Mouse (Mus musculus) hindbrain, embryonic 12.5 days (tissue): Measurements from ENCODE around the gene Ctdnep1. TPM values are rescaled to one million over a fixed set of nuclear protein-coding genes. Genes with fewer than 3 reads are reported as not detected.
"Not testable (repeated sequence)": the region's sequence is repeated elsewhere in the genome, so short reads cannot be mapped to it uniquely, and the experiment has no call there.

Experiments used
- ATAC-seq: fragments of 200-750 bp; cut with Nextera tagmentation; 2 replicates; pipeline ENCODE4 v1.8.0; 2017; ENCODE audit warnings: moderate TSS enrichment; ENCODE audit not compliant: low FRiP score
- H3K27ac ChIP-seq: fragments of 300-500 bp; sonication (generic); 2 replicates; pipeline ENCODE4 v1.5.1; 2016; ENCODE audit warnings: mild to moderate bottlenecking
- H3K27me3 ChIP-seq: fragments of 300-500 bp; sonication (generic); 2 replicates; pipeline ENCODE4 v1.6.1; 2016; ENCODE audit warnings: mild to moderate bottlenecking
- H3K36me3 ChIP-seq: fragments of 300-500 bp; sonication (generic); 2 replicates; pipeline ENCODE4 v1.6.1; 2016; ENCODE audit warnings: mild to moderate bottlenecking
- H3K4me1 ChIP-seq: fragments of 300-500 bp; sonication (generic); 2 replicates; pipeline ENCODE4 v1.6.1; 2016
- H3K4me2 ChIP-seq: fragments of 300-500 bp; sonication (generic); replicated peaks from 2 replicates; pipeline ENCODE4 v1.6.1; 2016; ENCODE audit warnings: mild to moderate bottlenecking
- H3K4me3 ChIP-seq: fragments of 300-500 bp; sonication (generic); 2 replicates; pipeline ENCODE4 v1.5.1; 2016; ENCODE audit warnings: mild to moderate bottlenecking
- H3K9ac ChIP-seq: fragments of 300-500 bp; sonication (generic); 2 replicates; pipeline ENCODE4 v1.6.1; 2016; ENCODE audit warnings: mild to moderate bottlenecking, moderate library complexity
- H3K9me3 ChIP-seq: fragments of 300-500 bp; sonication (generic); replicated peaks from 2 replicates; pipeline ENCODE4 v1.6.1; 2016; ENCODE audit warnings: mild to moderate bottlenecking
- WGBS: fragments of 180-500 bp; shearing (Covaris S2); methylation state at CpG from one replicate; pipeline ENCODE4 v1.1.7; 2016; 5-methylcytosine and 5-hydroxymethylcytosine counted together
- polyA plus RNA-seq: library from polyadenylated mRNA; unstranded; fragments of >200 nt; fragmentation: Nextera tagmentation; extraction: Ambion mirVana; gene quantifications from 2 replicates; pipeline ENCODE4 v1.2.1, GENCODE M21; 2016

The Ctdnep1 gene
- polyA plus RNA-seq, 1 experiment from 2014 or later, result 26.1 TPM

GRCm38 (mm10) chr11:69955618-69956017 is 25.3 kb upstream of the Ctdnep1 start:
- peaks cover 23% of the 10 kb centered on the region for H3K27me3 ChIP-seq
- not testable (repeated sequence) for H3K9ac ChIP-seq, H3K36me3 ChIP-seq, H3K27ac ChIP-seq, H3K4me1 ChIP-seq, H3K4me2 ChIP-seq, H3K4me3 ChIP-seq, ATAC-seq, H3K9me3 ChIP-seq
- WGBS, result 85% methylated on average over 4 of the region's 4 CpGs

DNA sequence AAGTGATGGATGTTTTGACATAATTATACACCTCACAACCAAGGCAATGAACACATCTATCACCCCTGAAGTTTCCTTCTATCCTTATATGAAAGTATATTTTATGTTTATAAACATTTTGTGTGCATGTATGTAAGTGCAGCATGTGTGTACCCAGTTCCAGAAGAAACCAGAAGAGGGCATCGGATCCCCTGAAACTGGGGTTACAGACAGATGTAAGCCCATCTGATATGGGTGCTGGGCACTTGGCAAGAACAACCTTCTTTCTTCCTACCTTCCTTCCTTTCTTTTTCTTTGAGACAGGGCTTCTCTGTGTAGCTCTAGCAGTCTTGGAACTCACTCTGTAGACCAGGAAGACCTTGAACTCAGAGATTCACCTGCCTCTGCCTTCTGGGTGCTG is 24.7 kb upstream of the Ctdnep1 start:
- Histone ChIP-seq H3K27me3 (peaks cover 29% of the 10 kb centered on the region), H3K4me3 (no peak overlapping the region), H3K4me2 (no peak overlapping the region), H3K9me3 (no peaks in the 10 kb centered on the region), H3K9ac (no peak overlapping the region), H3K27ac (no peak overlapping the region), H3K36me3 (no peaks in the 10 kb centered on the region), H3K4me1 (no peaks in the 10 kb centered on the region)
- ATAC-seq, result no peak
- 81% methylated on average over 1 of the region's 1 CpGs for WGBS

- Histone ChIP-seq H3K4me2 (no peak overlapping the region), H3K36me3 (no peaks in the 10 kb centered on the region), H3K27ac (no peak overlapping the region), H3K9me3 (no peaks in the 10 kb centered on the region), H3K27me3 (peaks cover 60% of the 10 kb centered on the region), H3K9ac (no peak overlapping the region), H3K4me3 (no peak overlapping the region), H3K4me1 (peaks cover 3% of the 10 kb centered on the region; the same call in 1 of the 2 replicates)
- ATAC-seq, result no peak
- 22% methylated on average over 5 of the region's 5 CpGs for WGBS
Measured at GRCm38 (mm10) chr11:69960616-69961015, 20.3 kb upstream of the Ctdnep1 start.

GRCm38 (mm10) chr11:69961841-69962240 is 19.1 kb upstream of the Ctdnep1 start:
- H3K27me3 ChIP-seq, result peaks cover 73% of the 10 kb centered on the region
- no peaks in the 10 kb centered on the region for H3K9me3 ChIP-seq
- 49% methylated on average over 5 of the region's 5 CpGs for WGBS
- no peak overlapping the region for H3K4me3 ChIP-seq
- H3K9ac ChIP-seq, result no peak overlapping the region
- H3K4me1 ChIP-seq, result peaks cover 11% of the 10 kb centered on the region
- H3K36me3 ChIP-seq, result no peaks in the 10 kb centered on the region
- no peak for ATAC-seq
- no peak overlapping the region for H3K4me2 ChIP-seq
- no peak overlapping the region for H3K27ac ChIP-seq

GRCm38 (mm10) chr11:69964650-69965270 is 16.2 kb upstream of the Ctdnep1 start, which contains the start of gene Cldn7:
TSS of gene Cldn7 (plus strand) at chr11:69964779.
- Histone ChIP-seq H3K9ac (no peak within 1 kb of the TSS), H3K27me3 (peaks cover 88% of the 10 kb centered on the region), H3K4me3 (peak within 1 kb of the TSS; percentile 21), H3K27ac (no peak within 1 kb of the TSS), H3K4me1 (peaks cover 12% of the 10 kb centered on the region), H3K36me3 (peaks cover 19% of the 10 kb centered on the region), H3K9me3 (no peaks in the 10 kb centered on the region), H3K4me2 (peak within 1 kb of the TSS; percentile 22; the same call in 1 of the 2 replicates)
- no peak for ATAC-seq
- WGBS, result 11% methylated on average over 24 of the region's 24 CpGs

DNA sequence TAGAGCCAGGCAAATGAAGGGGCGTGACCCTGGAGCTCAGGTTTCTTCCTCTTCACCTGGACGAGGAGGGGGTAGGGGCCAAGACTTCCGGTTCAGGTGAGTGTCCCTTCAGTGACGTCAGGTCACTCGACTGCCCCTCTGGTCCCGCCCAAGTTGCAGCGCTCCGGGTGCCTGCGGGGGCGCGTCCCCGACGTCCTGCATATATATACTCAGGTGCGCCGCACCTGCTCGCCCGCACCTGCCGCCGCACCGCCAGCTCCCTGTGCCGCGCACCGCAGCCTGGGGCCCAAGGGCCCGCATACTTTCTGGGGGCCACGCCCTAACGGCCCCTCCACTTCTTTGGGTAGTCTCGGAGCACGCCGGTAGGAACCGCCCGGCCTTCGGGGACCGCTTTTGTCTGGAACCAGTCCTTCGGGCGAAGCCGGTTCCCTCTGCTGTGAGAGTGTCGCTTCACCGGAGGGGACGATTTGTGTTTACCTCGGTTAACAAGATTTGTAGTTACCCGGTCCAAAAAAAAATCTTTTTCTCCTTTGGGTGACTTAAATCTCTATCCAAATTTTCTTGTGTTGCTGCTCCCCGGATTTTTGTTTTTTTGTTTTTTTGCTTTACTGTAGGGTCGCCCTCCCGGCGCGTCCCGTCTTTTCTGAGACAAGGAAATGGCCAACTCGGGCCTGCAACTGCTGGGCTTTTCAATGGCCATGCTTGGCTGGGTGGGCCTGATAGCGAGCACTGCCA is 15.5 kb upstream of the Ctdnep1 start:
- peaks cover 12% of the 10 kb centered on the region for H3K4me1 ChIP-seq
- no peak for ATAC-seq
- no peak overlapping the region; the same call in 1 of the 2 replicates for H3K9ac ChIP-seq
- H3K4me2 ChIP-seq, result peak overlapping the region; percentile 41
- WGBS, result 3% methylated on average over 49 of the region's 49 CpGs
- peaks cover 25% of the 10 kb centered on the region for H3K36me3 ChIP-seq
- H3K27ac ChIP-seq, result no peak overlapping the region
- H3K9me3 ChIP-seq, result no peaks in the 10 kb centered on the region
- peak overlapping the region; percentile 29 for H3K4me3 ChIP-seq
- H3K27me3 ChIP-seq, result peaks cover 84% of the 10 kb centered on the region

GRCm38 (mm10) chr11:69966006-69966859 is 14.7 kb upstream of the Ctdnep1 start:
- Histone ChIP-seq H3K4me2 (peak overlapping the region; percentile 41), H3K36me3 (peaks cover 26% of the 10 kb centered on the region), H3K27ac (no peak overlapping the region), H3K9me3 (no peaks in the 10 kb centered on the region), H3K9ac (peak overlapping the region; percentile 47), H3K4me1 (peaks cover 12% of the 10 kb centered on the region), H3K27me3 (peaks cover 76% of the 10 kb centered on the region), H3K4me3 (peak overlapping the region; percentile 29)
- 1% methylated on average over 59 of the region's 59 CpGs for WGBS
- peak; percentile 46; the same call in 1 of the 2 replicates for ATAC-seq

DNA sequence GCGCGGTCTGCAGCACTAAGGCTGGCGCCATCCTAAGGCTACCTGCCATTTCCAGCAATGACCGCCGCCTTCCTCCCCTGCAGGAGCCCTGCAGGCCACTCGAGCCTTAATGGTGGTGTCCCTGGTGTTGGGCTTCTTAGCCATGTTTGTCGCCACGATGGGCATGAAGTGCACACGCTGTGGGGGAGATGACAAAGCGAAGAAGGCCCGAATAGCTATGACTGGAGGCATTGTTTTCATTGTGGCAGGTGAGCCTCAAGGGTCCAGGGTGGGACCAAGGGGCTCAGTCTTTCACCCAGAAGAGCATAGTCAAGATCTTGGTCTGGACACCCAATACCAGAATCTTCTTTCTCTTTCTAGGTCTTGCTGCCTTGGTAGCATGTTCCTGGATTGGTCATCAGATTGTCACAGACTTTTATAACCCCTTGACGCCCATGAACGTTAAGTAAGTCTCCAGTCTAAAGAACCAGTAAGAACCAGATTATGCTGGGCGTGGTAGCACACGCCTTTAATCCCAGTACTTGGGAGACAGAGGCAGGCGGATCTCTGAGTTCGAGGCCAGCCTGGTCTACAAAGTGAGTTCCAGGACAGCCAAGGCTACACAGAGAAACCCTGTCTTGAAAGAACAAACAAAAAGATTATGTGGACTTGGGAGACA is 14.0 kb upstream of the Ctdnep1 start:
- H3K9ac ChIP-seq, result peak overlapping the region; percentile 47; the same call in 1 of the 2 replicates
- no peak for ATAC-seq

GRCm38 (mm10) chr11:69968793-69969192 is 12.2 kb upstream of the Ctdnep1 start:
- peaks cover 51% of the 10 kb centered on the region for H3K27me3 ChIP-seq
- H3K9ac ChIP-seq, result no peak overlapping the region
- no peaks in the 10 kb centered on the region for H3K9me3 ChIP-seq
- H3K4me1 ChIP-seq, result peaks cover 12% of the 10 kb centered on the region
- no peak for ATAC-seq
- H3K36me3 ChIP-seq, result peaks cover 38% of the 10 kb centered on the region
- no peak overlapping the region for H3K27ac ChIP-seq
- WGBS, result 89% methylated on average over 4 of the region's 4 CpGs
- H3K4me3 ChIP-seq, result no peak overlapping the region
- no peak overlapping the region for H3K4me2 ChIP-seq

More for the DNA sequence above, 14.0 kb upstream of the Ctdnep1 start:
- Histone ChIP-seq H3K4me1 (peaks cover 12% of the 10 kb centered on the region), H3K27me3 (peaks cover 69% of the 10 kb centered on the region), H3K4me3 (peak overlapping the region; percentile 29), H3K36me3 (peaks cover 26% of the 10 kb centered on the region), H3K4me2 (peak overlapping the region; percentile 41), H3K27ac (no peak overlapping the region), H3K9me3 (no peaks in the 10 kb centered on the region)
- 40% methylated on average over 17 of the region's 17 CpGs for WGBS

DNA sequence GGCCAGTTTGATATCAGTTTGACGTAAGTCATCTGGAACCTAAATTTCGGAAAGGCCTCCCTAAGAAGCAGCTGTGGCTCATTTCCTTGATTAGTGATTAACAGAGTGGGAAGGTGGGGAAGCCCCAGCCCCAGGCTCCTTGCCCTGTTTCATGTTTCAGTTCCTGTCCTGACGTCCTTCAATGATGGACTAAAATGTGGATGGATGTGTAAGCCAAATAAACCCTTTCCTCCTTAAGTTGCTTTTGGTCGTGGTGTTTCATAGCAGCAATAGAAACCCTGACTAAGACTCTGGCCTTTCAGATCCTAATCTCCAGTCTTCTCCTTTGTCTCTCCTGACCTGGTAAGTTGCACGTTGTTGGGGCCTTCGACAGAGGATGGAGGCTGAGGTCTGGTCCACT is 10.7 kb upstream of the Ctdnep1 start:
- no peak for ATAC-seq
- WGBS, result 89% methylated on average over 6 of the region's 6 CpGs
- Histone ChIP-seq H3K27ac (no peak overlapping the region), H3K4me1 (peaks cover 12% of the 10 kb centered on the region), H3K27me3 (peaks cover 37% of the 10 kb centered on the region), H3K36me3 (peaks cover 52% of the 10 kb centered on the region), H3K9me3 (no peaks in the 10 kb centered on the region), H3K9ac (no peak overlapping the region), H3K4me2 (no peak overlapping the region), H3K4me3 (no peak overlapping the region)

- Histone ChIP-seq H3K9me3 (no peaks in the 10 kb centered on the region), H3K27ac (no peak overlapping the region), H3K4me3 (no peak overlapping the region), H3K4me2 (no peak overlapping the region), H3K36me3 (peaks cover 58% of the 10 kb centered on the region), H3K4me1 (peaks cover 9% of the 10 kb centered on the region), H3K27me3 (peaks cover 32% of the 10 kb centered on the region), H3K9ac (no peak overlapping the region)
- WGBS, result 92% methylated on average over 3 of the region's 3 CpGs
- no peak for ATAC-seq
Measured at GRCm38 (mm10) chr11:69970775-69971174, 10.2 kb upstream of the Ctdnep1 start.
